Mouse (Mus musculus) lung, adult 2 months (tissue): ENCODE results near the gene Ptpra.

ENCODE experiments used
- CTCF ChIP-seq: fragments of 200-500 bp; IDR thresholded peaks from 2 replicates; pipeline ENCODE4 v1.5.1; 2011; ENCODE audit warnings: mild to moderate bottlenecking, low read length, control low read depth; ENCODE audit not compliant: insufficient read depth
- POLR2A ChIP-seq: fragments of 200-500 bp; IDR thresholded peaks from 2 replicates; pipeline ENCODE4 v1.6.1; 2011; ENCODE audit warnings: low read depth, mild to moderate bottlenecking, control low read depth, low read length, borderline replicate concordance; ENCODE audit errors: extremely low read depth

DNA sequence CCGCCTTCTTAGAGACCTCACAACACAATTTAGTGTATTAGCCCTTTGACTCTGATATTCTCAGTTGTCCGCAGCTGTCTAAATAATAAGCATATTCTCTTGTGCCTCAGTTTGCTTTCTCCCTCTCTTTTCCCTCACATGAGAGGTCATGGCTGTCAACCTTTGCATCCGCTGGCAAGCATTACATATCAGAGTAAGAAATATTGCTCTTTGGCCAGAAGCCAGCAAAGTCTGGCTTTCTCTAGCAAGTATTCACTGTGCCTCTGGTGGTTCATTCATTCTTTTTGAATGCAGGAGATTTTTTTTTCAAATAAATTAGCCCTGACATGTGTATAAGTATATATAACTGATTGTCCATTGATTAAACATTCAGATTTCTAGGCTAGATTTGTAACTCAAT lies 49.5 kb downstream of the Ptpra start:
- TF ChIP-seq POLR2A (no peak), CTCF (no peak)
